Mouse (Mus musculus): ENCODE measurements around the gene Ebf1. TPM values are rescaled to one million over a fixed set of nuclear protein-coding genes. Genes with fewer than 3 reads are reported as not detected.

The Ebf1 gene
- total and polyA plus RNA-seq, 3 experiments = 0.04 TPM; not detected in 2

- no peaks in the 10 kb centered on the region for H3K36me3 ChIP-seq (ENCODE audit: control insufficient read depth in 1 of 2, insufficient read depth in 2 of 2, low read length in 2 of 2)
- TF ChIP-seq POLR2AphosphoS2 (IDR thresholded peaks at IDR 0.05; ENCODE audit: low read length) (no peak), POLR2AphosphoS5 (IDR thresholded peaks at IDR 0.05; ENCODE audit: borderline replicate concordance, low read depth, low read length) (no peak), ELF1 (IDR thresholded peaks at IDR 0.05; ENCODE audit: low read depth, low read length) (no peak), TAL1 (IDR thresholded peaks at IDR 0.05; ENCODE audit: low read length) (no peak), MEF2A (IDR thresholded peaks at IDR 0.05; ENCODE audit: extremely low read depth, insufficient replicate concordance, low read depth, low read length, poor library complexity, severe bottlenecking) (no peak), GATA1 (IDR thresholded peaks at IDR 0.05; ENCODE audit: low read depth, low read length) (no peak), BHLHE40 (IDR thresholded peaks at IDR 0.05; ENCODE audit: borderline replicate concordance, low read depth, low read length) (no peak), NRF1 (IDR thresholded peaks at IDR 0.05; ENCODE audit: insufficient read depth, low read depth, low read length, poor library complexity, severe bottlenecking) (no peak), ZMIZ1 (IDR thresholded peaks at IDR 0.05; ENCODE audit: low read depth, low read length) (no peak), MXI1 (IDR thresholded peaks at IDR 0.05; ENCODE audit: low read depth, low read length) (no peak), KAT2A (conservative IDR thresholded peaks at IDR 0.05; ENCODE audit: low read depth, low read length) (no peak), CHD1 (IDR thresholded peaks at IDR 0.05; ENCODE audit: low read depth, low read length) (no peak), GABPA (IDR thresholded peaks at IDR 0.05; ENCODE audit: low read depth, low read length) (no peak), E2F4 (IDR thresholded peaks at IDR 0.05; ENCODE audit: borderline replicate concordance, low read depth, low read length) (no peak), MAZ (IDR thresholded peaks at IDR 0.05; ENCODE audit: low read depth, low read length) (no peak), USF1 (IDR thresholded peaks at IDR 0.05; ENCODE audit: low read depth, low read length) (no peak)
- no peaks in the 10 kb centered on the region for H3K9me3 ChIP-seq (replicated peaks; ENCODE audit: insufficient read depth, low read length)
- H3K4me3 ChIP-seq (ENCODE audit: control insufficient read depth in 1 of 2, insufficient read depth in 1 of 2, low read depth in 2 of 2, low read length in 2 of 2) = no peak overlapping the region
- H3K4me1 ChIP-seq (ENCODE audit: control insufficient read depth in 1 of 2, insufficient read depth in 2 of 2, low read length in 2 of 2) = no peaks in the 10 kb centered on the region
- no peak for DNase-seq (ENCODE audit: low read depth, low spot score)
- no peaks in the 10 kb centered on the region for H3K79me2 ChIP-seq (ENCODE audit: control insufficient read depth, insufficient read depth, low read length, poor library complexity)
- H3K9ac ChIP-seq (ENCODE audit: control insufficient read depth, low read depth, low read length, poor library complexity, severe bottlenecking) = no peak overlapping the region
- no peak overlapping the region for H3K27ac ChIP-seq (ENCODE audit: control insufficient read depth, low read depth, low read length)
- H3K27me3 ChIP-seq (ENCODE audit: control insufficient read depth in 1 of 2, insufficient read depth in 2 of 2, low read length in 2 of 2) = no peaks in the 10 kb centered on the region
Measured at GRCm38 (mm10) chr11:44899965-44900364, 282.8 kb downstream of the Ebf1 start.

DNA sequence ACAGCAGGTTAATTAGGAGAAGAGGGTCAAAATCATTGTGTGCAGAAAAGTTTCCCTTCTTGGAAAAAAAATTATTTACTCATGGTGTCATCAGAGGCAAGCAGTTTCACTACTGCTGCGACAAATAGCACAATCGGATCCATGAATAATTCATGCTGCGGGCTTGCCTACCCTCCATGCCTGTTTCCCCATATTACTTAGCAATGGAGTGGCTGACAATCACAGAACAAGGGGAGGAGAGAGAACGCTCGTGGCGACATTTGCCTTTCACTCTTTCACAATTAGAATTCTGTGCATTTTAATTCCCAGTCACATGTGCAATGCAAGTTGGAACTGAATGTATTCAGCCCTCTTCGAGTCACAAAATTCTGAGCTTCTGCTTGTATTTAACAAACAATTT is 283.4 kb downstream of the Ebf1 start:
- no peak overlapping the region for H3K9ac ChIP-seq (ENCODE audit: control insufficient read depth, low read depth, low read length, poor library complexity, severe bottlenecking)
- no peak for DNase-seq (ENCODE audit: low read depth, low spot score)
- H3K4me3 ChIP-seq (ENCODE audit: control insufficient read depth in 1 of 2, insufficient read depth in 1 of 2, low read depth in 2 of 2, low read length in 2 of 2) = no peak overlapping the region
- no peaks in the 10 kb centered on the region for H3K79me2 ChIP-seq (ENCODE audit: control insufficient read depth, insufficient read depth, low read length, poor library complexity)
- no peak for TF ChIP-seq USF1 (IDR thresholded peaks at IDR 0.05; ENCODE audit: low read depth, low read length)
- no peak for TF ChIP-seq USF2 (IDR thresholded peaks at IDR 0.05; ENCODE audit: borderline replicate concordance in 1 of 2, insufficient read depth in 1 of 2, low read depth in 1 of 2, low read length in 2 of 2)
- no peak for TF ChIP-seq JUND (IDR thresholded peaks at IDR 0.05; ENCODE audit: low read depth, low read length)
- no peak for TF ChIP-seq MAFK (IDR thresholded peaks at IDR 0.05; ENCODE audit: borderline replicate concordance, low read depth, low read length)
- TF ChIP-seq MXI1 (IDR thresholded peaks at IDR 0.05; ENCODE audit: low read depth, low read length) = no peak
- TF ChIP-seq CHD1 (IDR thresholded peaks at IDR 0.05; ENCODE audit: low read depth, low read length) = no peak
- TF ChIP-seq MEF2A (IDR thresholded peaks at IDR 0.05; ENCODE audit: extremely low read depth, insufficient replicate concordance, low read depth, low read length, poor library complexity, severe bottlenecking) = no peak
- TF ChIP-seq KAT2A (conservative IDR thresholded peaks at IDR 0.05; ENCODE audit: low read depth, low read length) = no peak
- no peak overlapping the region for H3K27ac ChIP-seq (ENCODE audit: control insufficient read depth, low read depth, low read length)
- no peaks in the 10 kb centered on the region for H3K4me1 ChIP-seq (ENCODE audit: control insufficient read depth in 1 of 2, insufficient read depth in 2 of 2, low read length in 2 of 2)
- no peaks in the 10 kb centered on the region for H3K9me3 ChIP-seq (replicated peaks; ENCODE audit: insufficient read depth, low read length)
- no peaks in the 10 kb centered on the region for H3K27me3 ChIP-seq (ENCODE audit: control insufficient read depth in 1 of 2, insufficient read depth in 2 of 2, low read length in 2 of 2)
- H3K36me3 ChIP-seq (ENCODE audit: control insufficient read depth in 1 of 2, insufficient read depth in 2 of 2, low read length in 2 of 2) = no peaks in the 10 kb centered on the region

Data from MEL (cell line).